Mouse (Mus musculus): ENCODE results near the gene Olfr66. TPM values are rescaled to one million over a fixed set of nuclear protein-coding genes. Genes with fewer than 3 reads are reported as not detected.

Olfr66 gene
- not detected in 2 replicates for total RNA-seq (2012; rRNA removed)
- not detected for polyA plus RNA-seq (2012; ENCODE audit: insufficient read depth in 1 of 2, insufficient read length in 2 of 2, low read depth in 1 of 2, low replicate concordance in 2 of 2, missing spikeins in 1 of 2)

DNA sequence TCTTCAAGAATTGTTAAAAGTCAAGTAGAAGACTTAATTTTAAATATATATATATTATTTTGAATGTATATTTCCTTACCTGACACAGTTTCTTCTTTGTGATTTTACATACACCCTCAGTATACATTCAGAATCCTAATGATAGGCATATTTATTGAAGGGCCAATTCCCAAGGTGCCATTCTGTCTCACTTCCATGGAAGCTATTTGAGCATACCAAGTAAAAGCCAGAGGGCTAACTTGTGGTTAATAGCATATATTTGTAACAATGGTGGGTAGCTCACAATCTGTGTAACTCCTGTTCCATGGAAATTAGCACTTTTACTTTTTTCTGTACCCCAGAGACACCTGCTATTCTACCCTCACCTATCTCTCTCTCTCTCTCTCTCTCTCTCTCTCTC, at the start of gene Olfr66:
Gene Olfr66 (minus strand): TSS at position 101 of the 400 bp plus-strand sequence.
- Histone ChIP-seq H3K27ac (ENCODE audit: control insufficient read depth, low read depth, low read length) (no peak within 1 kb of the TSS), H3K4me1 (ENCODE audit: control insufficient read depth in 1 of 2, insufficient read depth in 2 of 2, low read length in 2 of 2) (no peaks in the 10 kb centered on the region)
- no peak for DNase-seq (ENCODE audit: low read depth, low spot score)

DNA sequence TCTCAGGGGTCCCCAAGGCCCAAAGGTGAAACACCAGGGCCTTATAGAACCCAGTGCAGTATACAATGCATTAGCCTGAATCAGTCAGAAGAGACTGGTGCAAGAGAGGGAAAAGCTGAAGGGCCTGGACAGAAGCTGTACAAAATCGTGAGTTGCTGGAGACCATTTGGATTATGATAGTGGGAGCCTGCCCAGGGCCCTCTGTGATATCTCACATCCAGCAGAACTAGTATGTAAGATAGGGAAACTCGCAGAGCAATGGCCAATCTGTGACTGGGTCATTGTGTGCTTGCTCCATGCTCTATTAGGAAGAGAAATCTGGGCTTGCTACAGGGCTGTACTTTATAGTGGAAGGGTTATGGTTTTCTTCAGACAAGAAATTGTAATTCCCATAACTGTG, 48.2 kb upstream of the Olfr66 start, which contains the start of gene Olfr632:
Gene Olfr632 (plus strand): TSS at position 84 of the 400 bp plus-strand sequence.
- TF ChIP-seq RAD21 (IDR thresholded peaks at IDR 0.05; ENCODE audit: low read depth, low read length) (no peak), POLR2AphosphoS2 (IDR thresholded peaks at IDR 0.05; ENCODE audit: low read length) (no peak), POLR2A (IDR thresholded peaks at IDR 0.05; ENCODE audit: control insufficient read depth in 1 of 2, insufficient read depth in 1 of 2, low read depth in 1 of 2, low read length in 2 of 2, poor library complexity in 1 of 2) (no peak)
- no peak for DNase-seq (ENCODE audit: low read depth, low spot score)
- no peaks in the 10 kb centered on the region for H3K9me3 ChIP-seq (replicated peaks; ENCODE audit: insufficient read depth, low read length)
- H3K27me3 ChIP-seq (ENCODE audit: control insufficient read depth in 1 of 2, insufficient read depth in 2 of 2, low read length in 2 of 2): peaks cover 0 to 2% of the 10 kb centered on the region in 2 experiments; a peak in 2 of 4 replicates
- no peak within 1 kb of the TSS for H3K27ac ChIP-seq (ENCODE audit: control insufficient read depth, low read depth, low read length)
- no peaks in the 10 kb centered on the region for H3K79me2 ChIP-seq (ENCODE audit: control insufficient read depth, insufficient read depth, low read length, poor library complexity)
- H3K4me3 ChIP-seq (ENCODE audit: control insufficient read depth in 1 of 2, insufficient read depth in 1 of 2, low read depth in 2 of 2, low read length in 2 of 2): no peak within 1 kb of the TSS
- H3K9ac ChIP-seq (ENCODE audit: control insufficient read depth, low read depth, low read length, poor library complexity, severe bottlenecking): no peak within 1 kb of the TSS
- no peaks in the 10 kb centered on the region for H3K4me1 ChIP-seq (ENCODE audit: control insufficient read depth in 1 of 2, insufficient read depth in 2 of 2, low read length in 2 of 2)
- H3K36me3 ChIP-seq (ENCODE audit: control insufficient read depth in 1 of 2, insufficient read depth in 2 of 2, low read length in 2 of 2): no peaks in the 10 kb centered on the region

More for the DNA sequence above, at the start of gene Olfr66:
- Histone ChIP-seq H3K9ac (ENCODE audit: control insufficient read depth, low read depth, low read length, poor library complexity, severe bottlenecking) (no peak within 1 kb of the TSS), H3K4me3 (ENCODE audit: control insufficient read depth in 1 of 2, insufficient read depth in 1 of 2, low read depth in 2 of 2, low read length in 2 of 2) (no peak within 1 kb of the TSS), H3K36me3 (ENCODE audit: control insufficient read depth in 1 of 2, insufficient read depth in 2 of 2, low read length in 2 of 2) (no peaks in the 10 kb centered on the region), H3K79me2 (ENCODE audit: control insufficient read depth, insufficient read depth, low read length, poor library complexity) (no peaks in the 10 kb centered on the region), H3K27me3 (ENCODE audit: control insufficient read depth in 1 of 2, insufficient read depth in 2 of 2, low read length in 2 of 2) (no peaks in the 10 kb centered on the region; a peak in 1 of 4 replicates), H3K9me3 (replicated peaks; ENCODE audit: insufficient read depth, low read length) (no peaks in the 10 kb centered on the region)
- no peak for TF ChIP-seq ZNF384 (IDR thresholded peaks at IDR 0.05; ENCODE audit: low read depth, low read length)

DNA sequence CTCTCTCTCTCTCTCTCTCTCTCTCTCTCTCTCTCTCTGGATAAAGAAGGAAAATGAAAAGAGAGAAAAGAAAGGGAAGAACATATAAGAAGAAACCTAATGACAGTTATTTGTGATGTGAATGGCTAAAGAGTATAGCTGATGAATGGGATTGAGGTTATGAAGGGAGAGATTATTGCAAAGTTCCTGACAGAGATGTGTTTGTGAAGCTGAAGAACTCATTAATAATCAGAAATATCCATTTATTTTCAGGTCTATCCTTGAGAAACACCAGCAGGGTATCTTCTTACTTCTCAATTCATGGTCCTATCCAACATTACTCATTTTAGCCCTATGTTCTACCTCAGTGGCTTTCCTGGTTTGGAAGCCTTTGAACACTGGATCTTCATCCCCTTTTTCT, 42.5 kb upstream of the Olfr66 start, which contains the start of gene Olfr631:
Gene Olfr631 (plus strand): TSS at position 301 of the 400 bp plus-strand sequence.
- Histone ChIP-seq H3K79me2 (ENCODE audit: control insufficient read depth, insufficient read depth, low read length, poor library complexity) (no peaks in the 10 kb centered on the region), H3K4me3 (ENCODE audit: control insufficient read depth in 1 of 2, insufficient read depth in 1 of 2, low read depth in 2 of 2, low read length in 2 of 2) (no peak within 1 kb of the TSS), H3K27me3 (ENCODE audit: control insufficient read depth in 1 of 2, insufficient read depth in 2 of 2, low read length in 2 of 2) (peaks cover 0 to 2% of the 10 kb centered on the region in 2 experiments; a peak in 2 of 4 replicates), H3K4me1 (ENCODE audit: control insufficient read depth in 1 of 2, insufficient read depth in 2 of 2, low read length in 2 of 2) (no peaks in the 10 kb centered on the region), H3K9ac (ENCODE audit: control insufficient read depth, low read depth, low read length, poor library complexity, severe bottlenecking) (no peak within 1 kb of the TSS), H3K9me3 (replicated peaks; ENCODE audit: insufficient read depth, low read length) (no peaks in the 10 kb centered on the region), H3K27ac (ENCODE audit: control insufficient read depth, low read depth, low read length) (no peak within 1 kb of the TSS), H3K36me3 (ENCODE audit: control insufficient read depth in 1 of 2, insufficient read depth in 2 of 2, low read length in 2 of 2) (no peaks in the 10 kb centered on the region)
- TF ChIP-seq ZC3H11A (IDR thresholded peaks at IDR 0.05; ENCODE audit: low read depth, low read length) (no peak), ETS1 (IDR thresholded peaks at IDR 0.05; ENCODE audit: low read depth, low read length) (no peak), CHD2 (IDR thresholded peaks at IDR 0.05; ENCODE audit: low read length) (no peak), E2F4 (IDR thresholded peaks at IDR 0.05; ENCODE audit: borderline replicate concordance, low read depth, low read length) (no peak), NRF1 (IDR thresholded peaks at IDR 0.05; ENCODE audit: insufficient read depth, low read depth, low read length, poor library complexity, severe bottlenecking) (no peak), USF2 (IDR thresholded peaks at IDR 0.05; ENCODE audit: borderline replicate concordance in 1 of 2, insufficient read depth in 1 of 2, low read depth in 1 of 2, low read length in 2 of 2) (no peak), TAL1 (IDR thresholded peaks at IDR 0.05; ENCODE audit: low read length) (no peak), ELF1 (IDR thresholded peaks at IDR 0.05; ENCODE audit: low read depth, low read length) (no peak), UBTF (IDR thresholded peaks at IDR 0.05; ENCODE audit: borderline replicate concordance, insufficient read depth, low read depth, low read length) (no peak), SIN3A (IDR thresholded peaks at IDR 0.05; ENCODE audit: low read length) (no peak), BHLHE40 (IDR thresholded peaks at IDR 0.05; ENCODE audit: borderline replicate concordance, low read depth, low read length) (no peak), CTCF (IDR thresholded peaks at IDR 0.05 in 2 of 3, conservative IDR thresholded peaks at IDR 0.05 in 1 of 3; ENCODE audit: control insufficient read depth in 1 of 3, insufficient read depth in 1 of 3, low read depth in 2 of 3, low read length in 3 of 3, poor library complexity in 1 of 3, severe bottlenecking in 1 of 3) (no peak)
- no peak for DNase-seq (ENCODE audit: low read depth, low spot score)

All from MEL (cell line).